Mouse (Mus musculus) gastrocnemius, postnatal 25 days (tissue): ENCODE measurements around the gene Ms4a3. TPM values are rescaled to one million over a fixed set of nuclear protein-coding genes. Genes with fewer than 3 reads are reported as not detected.

Experiments
- DNase-seq: peaks from one replicate; pipeline ENCODE4 v3.0.0; 2022
- total RNA-seq, 2 experiments: library from RNA; stranded (reverse); gene quantifications; 1 replicate in 1 of 2; 2 replicates in 1 of 2; pipeline ENCODE4 v1.2.3; 2021

The Ms4a3 gene
- total RNA-seq, 2 experiments from 2014 or later = not detected

GRCm38 (mm10) chr19:11589205-11589604 lies 51.4 kb downstream of the Ms4a3 start:
- no peak for DNase-seq

Other genes starting within 250 kb of the Ms4a3 start
- not detected for gene Ms4a4c, start 236.1 kb downstream of the Ms4a3 start, total RNA-seq
- gene Ms4a4b, start 197.3 kb downstream of the Ms4a3 start, total RNA-seq = under 1 TPM in 1 of 2 experiments, not detected in 1; 0.24 TPM
- gene Ms4a6c, start 171.5 kb downstream of the Ms4a3 start, total RNA-seq = 1 to 10 TPM; 1.9 to 2.8 TPM
- gene Gm8369, start 154.9 kb downstream of the Ms4a3 start, total RNA-seq = not detected
- 1 to 10 TPM; 1.9 to 4.3 TPM for gene Ms4a6b, start 124.3 kb downstream of the Ms4a3 start, total RNA-seq
- 1 to 10 TPM; 3.0 to 3.9 TPM for gene Ms4a4d, start 104.0 kb downstream of the Ms4a3 start, total RNA-seq
- 1 to 10 TPM; 2.0 to 2.5 TPM for gene Ms4a6d, start 36.0 kb downstream of the Ms4a3 start, total RNA-seq
- under 1 TPM; 0.10 to 0.21 TPM for gene Ms4a2, start 17.1 kb downstream of the Ms4a3 start, total RNA-seq
- not detected for gene Oosp2, start 19.7 kb upstream of the Ms4a3 start, total RNA-seq
- gene Oosp1, start 50.3 kb upstream of the Ms4a3 start, total RNA-seq = not detected
- gene Oosp3, start 56.2 kb upstream of the Ms4a3 start, total RNA-seq = not detected
- gene Gif, start 106.7 kb upstream of the Ms4a3 start, total RNA-seq = not detected
- gene Mrpl16, start 129.5 kb upstream of the Ms4a3 start, total RNA-seq = 10 to 100 TPM; 53.1 to 57.1 TPM
- gene Stx3, start 178.6 kb upstream of the Ms4a3 start, total RNA-seq = 1 to 10 TPM; 1.0 to 1.6 TPM
- not detected for gene Olfr1417, start 198.4 kb upstream of the Ms4a3 start, total RNA-seq
- gene Olfr1418, start 220.2 kb upstream of the Ms4a3 start, total RNA-seq = not detected
- gene Olfr1419, start 234.3 kb upstream of the Ms4a3 start, total RNA-seq = not detected
- not detected for gene Olfr1420, start 245.7 kb upstream of the Ms4a3 start, total RNA-seq